Mouse (Mus musculus) CH12.LX (cell line): ENCODE data around the gene Prkcq.

Source experiments
- CTCF ChIP-seq, 2 experiments: IDR thresholded peaks in 1 of 2; conservative IDR thresholded peaks in 1 of 2; 2 replicates each; pipeline ENCODE4 v1.5.1; 2011 to 2012; ENCODE audit warnings: low read depth in 2 of 2, low read length in 2 of 2, improper control_type of control experiment in 1 of 2, inconsistent platforms in 1 of 2, mild to moderate bottlenecking in 1 of 2, moderate library complexity in 1 of 2
- EP300 ChIP-seq: IDR thresholded peaks from 2 replicates; pipeline ENCODE4 v1.6.1; 2011; ENCODE audit warnings: low read length, improper control_type of control experiment
- JUND ChIP-seq: conservative IDR thresholded peaks from 2 replicates; pipeline ENCODE4 v1.6.1; 2011; ENCODE audit warnings: low read depth, low read length, improper control_type of control experiment
- MAX ChIP-seq: IDR thresholded peaks from 2 replicates; pipeline ENCODE4 v1.6.1; 2011; ENCODE audit warnings: low read length, improper control_type of control experiment
- MAZ ChIP-seq: IDR thresholded peaks from 2 replicates; pipeline ENCODE4 v1.6.1; 2012; ENCODE audit warnings: low read depth, mild to moderate bottlenecking, inconsistent platforms, low read length, improper control_type of control experiment, moderate library complexity
- MEF2A ChIP-seq: IDR thresholded peaks from 2 replicates; pipeline ENCODE4 v1.6.1; 2014; ENCODE audit warnings: low read depth, mild to moderate bottlenecking, inconsistent platforms, low read length, improper control_type of control experiment, borderline replicate concordance
- MXI1 ChIP-seq: IDR thresholded peaks from 2 replicates; pipeline ENCODE4 v1.6.1; 2011; ENCODE audit warnings: mild to moderate bottlenecking, low read depth, low read length, improper control_type of control experiment
- UBTF ChIP-seq: IDR thresholded peaks from 2 replicates; pipeline ENCODE4 v1.6.1; 2012; ENCODE audit warnings: low read depth, mild to moderate bottlenecking, inconsistent platforms, low read length, improper control_type of control experiment, moderate library complexity
- ZMIZ1 ChIP-seq: IDR thresholded peaks from 2 replicates; pipeline ENCODE4 v1.6.1; 2012; ENCODE audit warnings: low read depth, mild to moderate bottlenecking, inconsistent platforms, low read length, improper control_type of control experiment
- ZNF384 ChIP-seq: IDR thresholded peaks from 2 replicates; pipeline ENCODE4 v1.6.1; 2012; ENCODE audit warnings: low read depth, low read length, improper control_type of control experiment, inconsistent platforms

GRCm38 (mm10) chr2:11172831-11173414 lies 1.0 kb downstream of the Prkcq start:
- TF ChIP-seq MAX (no peak), MEF2A (no peak), CTCF (conservative IDR thresholded peaks at IDR 0.05 in 1 of 2, IDR thresholded peaks at IDR 0.05 in 1 of 2; ENCODE audit: low read depth in 2 of 2, low read length in 2 of 2) (no peak), EP300 (no peak), JUND (no peak), ZMIZ1 (no peak), ZNF384 (no peak), MAZ (no peak), UBTF (no peak), MXI1 (no peak)
